Mouse (Mus musculus) lung, postnatal 0 days (tissue): ENCODE results near the gene Gabarap.

Experiments used
- CTCF ChIP-seq: IDR thresholded peaks from 2 replicates; pipeline ENCODE4 v1.5.1; 2016; ENCODE audit warnings: antibody characterized with exemption, mild to moderate bottlenecking
- EP300 ChIP-seq: IDR thresholded peaks from 2 replicates; pipeline ENCODE4 v1.6.1; 2016; ENCODE audit warnings: antibody characterized with exemption, mild to moderate bottlenecking, control low read depth

GRCm38 (mm10) chr11:69982225-69982624 is 8.7 kb upstream of the Gabarap start, which contains the start of gene Elp5:
- TF ChIP-seq CTCF: no peak
- TF ChIP-seq EP300: no peak
